Mouse (Mus musculus): ENCODE results near the gene Gm20604.

Gene Gm20604

DNA sequence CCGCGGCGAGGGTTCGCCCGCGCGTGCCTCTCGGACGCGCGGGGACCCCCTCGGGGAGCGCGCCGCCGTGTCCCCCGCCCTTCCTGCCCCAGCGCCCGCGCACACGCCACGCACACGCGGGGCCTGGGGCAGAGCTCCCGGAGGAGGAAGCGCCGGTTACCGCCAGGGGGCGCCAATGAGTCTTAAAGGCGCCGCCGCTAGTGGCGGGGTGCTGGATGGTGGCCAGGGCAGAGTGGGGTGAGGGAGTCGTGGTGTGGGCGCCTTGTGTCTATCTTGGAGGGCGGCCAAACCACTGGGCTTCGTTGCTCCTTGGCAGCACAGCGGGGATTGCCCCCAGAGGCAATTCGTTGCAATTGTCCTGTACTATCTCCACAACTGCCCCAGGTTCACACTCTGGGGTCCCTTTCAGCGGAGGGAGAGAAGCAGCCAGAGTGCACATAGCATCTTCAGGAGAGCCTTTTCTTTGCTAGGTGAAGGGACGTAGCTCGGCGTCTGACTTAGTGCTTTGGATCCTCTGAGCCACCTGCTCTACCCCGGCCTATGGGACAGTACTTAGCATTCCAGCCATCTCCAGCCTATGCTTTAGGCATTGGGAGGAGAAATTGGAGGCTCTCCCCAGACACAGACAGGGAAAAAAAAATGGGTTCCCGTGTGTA is 53.1 kb downstream of the Gm20604 start:
- peak; percentile 98 for DNase-seq

DNA sequence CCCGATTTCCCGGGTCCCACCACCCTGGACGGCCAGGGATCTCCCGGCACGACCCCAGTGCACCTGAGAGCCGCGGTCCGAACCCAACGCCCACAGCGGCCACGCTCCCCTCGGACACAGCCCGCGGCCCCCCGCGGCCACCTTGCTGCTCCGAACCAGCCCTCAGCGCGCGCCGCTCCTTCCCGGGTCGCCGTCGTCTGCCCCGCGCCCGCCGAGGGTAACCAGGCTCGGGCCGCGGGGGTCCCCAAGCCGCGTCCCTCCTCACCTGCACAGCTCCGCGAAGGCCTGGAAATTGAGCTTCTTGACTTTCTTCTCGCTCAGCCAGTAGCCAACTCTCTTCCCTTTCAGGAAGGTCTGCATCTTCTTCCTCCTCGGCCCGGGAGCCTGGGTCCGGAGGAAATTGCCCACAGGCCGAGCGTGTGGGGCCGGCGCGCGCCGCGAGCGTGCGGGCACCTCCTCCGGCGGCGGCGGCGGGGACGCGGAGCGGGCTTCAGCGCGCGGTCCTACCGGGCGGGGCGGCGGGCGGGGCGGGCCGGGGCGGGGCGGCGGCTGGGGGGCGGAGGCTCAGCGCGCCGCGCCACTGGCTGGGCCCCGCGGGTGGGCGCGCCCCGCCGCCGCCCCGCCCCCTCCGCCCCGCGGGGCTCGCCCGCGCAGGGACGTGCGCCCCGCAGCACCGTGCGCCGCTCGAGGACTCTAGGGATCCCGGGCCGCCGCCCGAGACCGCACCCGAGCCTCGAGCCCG is 53.8 kb downstream of the Gm20604 start, which contains the start of gene Itpk1:
Itpk1 (minus strand) TSS at position 474 of the 742 bp plus-strand sequence.
- DNase-seq: peak; percentile 96

DNA sequence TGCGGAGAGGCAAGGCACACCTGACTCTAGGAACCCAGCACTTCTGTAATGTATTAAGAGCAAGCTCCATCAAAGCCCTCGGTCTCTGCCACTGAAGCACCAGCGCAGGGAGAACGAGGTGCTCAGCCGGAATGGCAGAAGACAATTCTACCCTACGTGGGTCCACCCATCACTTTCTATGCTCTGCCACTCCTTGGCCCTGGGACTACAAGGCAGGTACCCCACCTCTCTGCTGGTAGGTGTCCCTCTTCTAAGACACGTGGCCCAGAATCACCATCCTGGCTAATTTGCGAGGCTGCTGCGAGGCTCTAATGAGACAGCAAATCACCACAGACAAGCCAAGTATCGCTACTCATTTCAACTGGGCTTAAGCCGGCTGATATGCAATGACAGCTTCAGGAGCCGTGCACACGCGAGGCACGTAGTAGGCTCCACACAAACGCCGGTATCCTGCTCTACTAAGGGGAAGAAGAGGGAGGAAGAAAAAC is 54.5 kb downstream of the Gm20604 start:
- no peak for DNase-seq

DNA sequence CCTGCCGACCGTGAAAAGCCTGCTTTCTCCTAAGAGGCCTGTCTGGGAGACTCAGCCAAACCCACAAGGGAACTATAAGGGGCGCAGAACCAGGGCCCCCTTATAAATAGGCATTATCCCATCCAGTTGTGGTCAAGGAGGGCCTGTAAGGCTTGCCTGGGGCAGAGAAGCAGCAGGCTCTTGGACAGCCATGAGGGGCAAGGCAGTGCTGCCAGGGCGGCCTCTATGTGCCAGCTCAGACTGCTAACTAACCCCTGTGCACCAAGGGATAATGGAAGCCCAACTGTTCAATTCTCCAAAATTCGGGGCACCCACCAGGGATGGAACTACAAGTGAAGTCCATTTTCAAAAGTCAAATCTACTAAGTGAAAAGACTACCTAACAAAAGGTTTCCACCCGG is 55.0 kb downstream of the Gm20604 start:
- peak; percentile 93 for DNase-seq

DNA sequence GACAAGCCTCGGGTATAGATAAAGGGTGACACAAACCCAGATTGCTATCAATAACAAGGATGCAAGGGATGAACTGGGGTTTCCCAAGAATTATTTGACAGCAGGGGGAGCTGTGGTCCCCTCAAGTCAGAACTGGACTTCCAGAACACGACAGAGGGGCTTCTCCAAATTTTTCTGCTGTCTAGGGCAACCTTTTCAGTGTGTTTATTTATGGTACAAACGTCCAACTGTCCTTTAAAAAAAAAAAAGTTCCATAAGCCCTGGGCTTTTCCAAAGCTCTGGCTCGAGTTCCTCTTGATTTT is 55.4 kb downstream of the Gm20604 start:
- no peak for DNase-seq

DNA sequence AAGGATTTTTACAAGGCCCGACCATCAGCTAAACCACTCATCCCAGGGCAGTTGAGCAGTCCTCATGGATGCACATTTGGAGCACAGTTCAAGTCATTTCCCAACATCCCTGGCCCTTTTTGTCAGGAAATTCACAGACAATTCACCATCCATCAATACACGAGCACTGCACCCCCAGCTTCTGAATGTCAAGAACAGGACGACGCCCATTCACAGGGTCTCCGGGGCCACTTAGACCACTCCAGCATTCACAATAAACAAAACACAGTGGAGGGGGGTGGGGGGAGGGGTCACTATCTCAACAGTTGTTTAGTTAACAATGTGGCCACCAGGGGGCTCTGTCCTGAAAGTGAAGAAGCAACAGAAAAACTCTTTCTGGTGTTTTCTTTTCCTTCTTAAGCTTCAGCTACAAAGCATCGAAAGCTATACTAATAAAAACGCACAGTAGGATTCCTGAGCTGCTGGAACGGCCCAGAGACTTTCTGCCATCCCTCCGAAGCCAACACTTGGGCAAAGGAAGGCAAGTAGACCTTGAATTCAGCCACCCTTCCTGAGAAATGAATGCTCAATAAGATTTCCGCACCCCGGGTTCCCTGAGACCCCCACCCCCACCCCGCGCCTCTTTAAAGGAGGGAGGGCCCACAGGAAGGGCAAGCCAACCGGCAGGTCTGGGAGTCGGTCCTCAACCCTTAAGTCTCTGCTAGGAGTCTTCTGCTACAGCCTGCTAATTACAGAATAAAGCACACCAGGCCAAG is 55.9 kb downstream of the Gm20604 start:
- peak; percentile 95 for DNase-seq

DNA sequence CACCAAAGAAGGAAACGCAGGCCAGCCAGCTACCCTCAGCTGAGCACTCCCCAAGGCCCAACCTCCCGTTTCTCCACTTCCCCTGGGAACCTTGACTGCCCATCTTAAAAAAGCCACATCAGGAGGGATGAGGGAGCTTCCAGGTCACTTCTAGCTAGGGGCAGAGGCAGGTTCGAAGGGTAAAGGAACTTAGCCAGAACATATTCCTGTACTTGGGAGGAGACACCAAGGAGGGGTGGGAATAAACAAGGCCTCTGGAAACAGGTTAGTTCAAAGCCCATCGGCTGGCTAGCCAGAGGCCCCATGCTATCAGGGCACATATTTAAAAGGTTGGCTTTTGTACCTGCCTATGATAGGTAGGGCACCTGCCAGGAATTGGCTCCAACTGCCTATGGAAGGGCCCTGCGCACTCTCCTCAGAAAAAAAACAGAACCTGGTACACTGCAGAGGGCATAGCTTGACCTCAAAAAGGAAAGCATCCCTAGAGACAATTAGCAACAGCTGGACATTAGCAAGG is 56.7 kb downstream of the Gm20604 start:
- DNase-seq: peak; percentile 90

DNA sequence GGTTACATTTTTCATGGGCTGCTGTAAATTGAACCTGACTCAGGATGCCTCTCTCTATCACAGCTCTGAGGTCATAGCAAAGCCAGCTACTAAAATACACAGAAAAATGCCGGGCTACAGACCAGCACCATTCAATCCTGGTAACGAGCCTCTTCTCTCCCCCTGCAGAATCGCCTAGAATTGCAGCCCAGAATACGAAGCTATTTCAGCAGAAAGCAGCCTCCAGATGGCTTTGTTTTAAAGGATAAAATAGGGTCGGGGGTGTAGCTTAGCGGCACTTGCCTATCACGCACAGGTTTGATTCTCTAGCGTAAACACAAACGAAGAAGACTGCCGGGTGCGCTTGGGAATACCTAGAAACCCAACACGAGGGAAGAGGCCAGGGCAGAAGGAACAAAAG is 58.0 kb downstream of the Gm20604 start:
- DNase-seq: peak; percentile 82

DNA sequence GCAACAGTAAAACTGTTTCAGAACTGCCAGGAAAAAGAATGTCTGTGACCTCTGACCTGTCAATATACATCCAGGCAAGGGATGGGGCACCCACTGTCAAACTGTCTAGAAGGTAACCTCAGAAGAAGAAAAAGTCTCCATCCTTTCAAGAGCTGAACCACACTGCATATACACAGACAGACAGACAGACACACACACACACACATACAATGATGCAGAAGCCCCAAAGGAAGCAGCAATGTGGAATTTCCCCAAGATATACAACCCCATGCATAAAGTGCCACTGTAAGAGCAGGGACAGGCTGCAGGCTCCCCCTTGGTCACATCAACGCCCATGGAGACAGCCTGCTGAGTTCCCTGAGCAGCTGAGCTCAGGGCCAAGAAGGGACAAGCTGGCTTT is 59.3 kb downstream of the Gm20604 start:
- DNase-seq: peak; percentile 67

DNA sequence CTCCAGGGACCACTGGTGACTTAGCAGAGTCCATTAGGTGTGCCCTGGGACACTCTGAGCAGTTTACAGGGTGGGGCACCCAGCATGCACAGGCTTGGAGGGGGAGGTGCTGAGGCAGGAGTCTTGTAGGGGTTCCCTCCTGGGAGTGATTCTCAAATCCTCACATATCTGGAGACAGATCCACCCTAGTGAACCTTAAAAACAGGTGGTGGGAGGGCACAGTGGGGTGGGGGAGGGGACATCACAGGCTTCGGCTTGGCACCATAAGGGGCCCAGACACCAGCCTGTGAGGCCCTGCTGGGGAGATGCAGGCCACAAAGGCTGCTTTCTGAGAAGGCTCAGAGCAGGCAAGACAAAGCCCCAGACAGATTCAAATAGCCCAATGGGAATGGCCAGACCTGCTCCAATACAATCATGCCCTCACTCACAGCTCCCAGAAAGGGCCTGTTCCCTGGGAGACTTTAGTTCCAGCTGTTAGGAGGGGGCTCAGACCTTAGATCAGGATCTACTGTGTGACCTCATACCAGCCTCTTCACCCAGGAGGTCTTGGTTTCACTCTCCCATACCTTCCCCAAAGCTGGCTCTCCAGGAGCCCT is 60.3 kb downstream of the Gm20604 start:
- DNase-seq: peak; percentile 89

DNA sequence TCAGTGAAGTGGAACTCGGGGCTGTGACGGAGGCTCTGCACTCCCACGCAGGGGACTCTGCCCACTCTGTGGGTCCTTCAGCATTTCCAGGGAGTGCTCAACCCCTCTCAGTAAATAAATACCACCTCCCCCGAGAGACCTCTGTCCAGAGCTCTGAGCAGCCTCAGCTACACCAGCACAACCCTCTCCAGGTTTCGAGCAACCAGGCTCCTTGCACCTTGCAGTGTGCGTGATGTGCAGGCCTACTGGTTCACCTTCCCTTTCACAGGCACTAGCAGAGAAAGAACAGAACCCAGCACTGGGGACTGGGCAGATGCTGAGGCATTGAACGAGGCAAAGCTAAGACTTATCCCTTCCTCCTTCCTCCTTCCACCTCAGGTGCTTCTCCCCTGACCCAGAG is 61.1 kb downstream of the Gm20604 start:
- peak; percentile 83 for DNase-seq

DNA sequence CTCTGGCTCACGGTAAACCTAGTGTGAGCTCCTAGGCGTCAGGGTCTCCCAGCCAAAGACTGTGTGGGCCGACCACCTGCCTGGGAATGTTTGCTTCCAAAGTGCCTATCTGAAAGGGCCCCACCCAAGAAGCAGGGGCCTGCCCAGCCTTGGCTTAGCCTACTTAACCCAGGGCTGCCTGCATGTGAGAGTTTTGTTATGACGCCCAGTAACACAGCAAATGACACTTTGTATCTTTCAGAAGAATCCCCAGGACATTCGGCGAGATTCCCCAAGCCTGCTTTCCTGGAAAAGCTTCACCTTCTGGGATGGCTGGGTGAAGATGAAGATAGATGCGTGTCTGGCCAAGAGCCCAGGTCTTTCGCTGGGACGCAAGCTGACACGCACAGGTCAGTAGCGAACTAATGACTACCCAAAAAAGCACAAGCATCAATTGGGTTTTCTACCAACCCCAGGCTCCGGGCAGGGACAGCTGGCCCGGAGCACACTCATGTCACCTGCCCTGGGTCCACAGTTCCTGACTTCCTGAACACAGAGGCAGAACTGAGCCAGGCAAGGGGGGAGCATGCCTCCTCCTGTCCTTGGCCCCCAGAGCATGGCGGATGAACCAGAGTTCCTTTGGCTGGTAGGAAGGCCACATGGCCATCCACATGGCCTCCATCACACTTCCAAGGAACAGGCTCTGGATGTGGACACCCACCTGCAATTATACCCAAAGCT is 61.7 kb downstream of the Gm20604 start:
- peak; percentile 87 for DNase-seq

DNA sequence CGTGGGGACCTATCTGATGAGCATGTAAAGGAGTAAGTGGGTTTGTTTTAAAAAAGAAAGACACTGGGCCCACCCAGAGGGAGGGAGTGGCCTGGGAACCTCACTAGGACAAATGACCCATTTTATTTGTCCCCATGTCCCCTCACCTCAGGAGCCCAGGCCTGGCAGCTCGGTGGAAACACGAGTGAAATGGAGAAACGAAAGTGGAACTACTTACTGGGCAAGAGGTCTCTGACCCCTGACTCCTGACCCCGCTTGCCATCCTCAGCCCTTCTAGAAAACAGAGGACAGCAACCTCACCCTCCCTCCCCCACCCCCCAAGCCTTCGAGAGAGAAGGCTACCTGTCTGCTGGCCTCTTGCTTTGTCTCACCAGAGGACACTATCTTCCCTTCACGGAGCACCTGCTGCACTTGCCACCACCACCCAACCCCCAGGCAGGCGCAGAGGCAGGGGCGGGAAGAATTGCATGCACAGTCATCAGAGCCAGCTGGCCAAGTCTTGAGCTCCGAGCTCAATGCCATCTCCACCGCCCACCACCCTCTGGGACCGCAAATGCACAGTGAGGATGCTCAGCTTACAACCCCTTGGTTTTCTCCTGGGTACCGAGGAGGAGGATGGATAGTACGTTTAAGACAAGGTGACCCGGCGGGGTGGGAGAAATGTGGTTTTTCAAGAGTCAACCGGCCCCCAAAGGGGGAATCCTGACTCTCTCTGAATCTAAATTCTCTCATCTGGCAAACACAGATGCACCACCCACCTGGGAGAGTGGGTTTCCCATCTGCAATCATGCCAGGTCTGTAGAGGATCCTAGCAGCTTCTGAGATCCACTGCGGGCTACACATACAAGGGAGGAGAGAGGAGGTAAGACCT is 62.9 kb downstream of the Gm20604 start:
- DNase-seq: peak; percentile 87

DNA sequence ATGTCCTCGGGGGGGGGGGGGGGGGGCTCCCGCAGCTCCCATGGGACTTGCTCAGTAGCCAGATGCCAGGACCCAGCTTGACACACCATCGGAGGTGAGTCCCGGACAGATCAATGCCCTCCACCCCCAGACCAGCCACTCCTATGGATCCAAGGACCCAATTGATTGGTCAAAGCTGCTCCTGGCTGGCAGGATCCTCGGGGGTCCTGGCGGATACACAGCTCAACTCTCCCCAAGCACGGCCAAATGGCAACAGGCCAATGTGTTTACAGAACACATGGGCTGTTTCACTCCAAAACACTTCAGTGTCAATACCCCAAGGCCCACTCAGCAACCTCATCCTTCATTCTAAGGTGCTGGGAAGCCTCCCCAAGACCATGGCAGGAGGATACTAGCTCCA is 66.7 kb downstream of the Gm20604 start:
- DNase-seq: no peak

Measured in heart, adult 11 months (tissue).